Mouse (Mus musculus): ENCODE measurements at regions not wholly inside any gene's neighbourhood (a gene's known extent, or its start where the extent isn't known, plus 50 kb on each side); places are given as distances from the start of the nearest gene placed in this dataset.

GRCm38 (mm10) chr12:99643016-99643415 is 79.6 kb upstream of the Foxn3 start:
- DNase-seq (ENCODE audit: low spot score in 2 of 2): no peak

- DNase-seq (ENCODE audit: low spot score in 2 of 2): no peak
Observed at GRCm38 (mm10) chr12:99642131-99642895, 78.9 kb upstream of the Foxn3 start.

- DNase-seq (ENCODE audit: low spot score in 2 of 2): no peak
Observed at GRCm38 (mm10) chr12:99641278-99641677, 77.9 kb upstream of the Foxn3 start.

- DNase-seq (ENCODE audit: low spot score in 2 of 2): no peak
Observed at GRCm38 (mm10) chr12:99640214-99641151, 77.1 kb upstream of the Foxn3 start.

GRCm38 (mm10) chr12:99639847-99640213 is 76.4 kb upstream of the Foxn3 start:
- no peak for DNase-seq (ENCODE audit: low spot score in 2 of 2)

- no peak for DNase-seq (ENCODE audit: low spot score in 2 of 2)
Observed at GRCm38 (mm10) chr12:99639118-99639517, 75.7 kb upstream of the Foxn3 start.

GRCm38 (mm10) chr12:99637986-99638385 is 74.6 kb upstream of the Foxn3 start:
- DNase-seq (ENCODE audit: low spot score in 2 of 2): no peak

GRCm38 (mm10) chr12:99636234-99636633 is 72.9 kb upstream of the Foxn3 start:
- no peak for DNase-seq (ENCODE audit: low spot score in 2 of 2)

GRCm38 (mm10) chr12:99635361-99635760 is 72.0 kb upstream of the Foxn3 start:
- DNase-seq (ENCODE audit: low spot score in 2 of 2): no peak

GRCm38 (mm10) chr12:99634726-99635125 is 71.3 kb upstream of the Foxn3 start:
- DNase-seq (ENCODE audit: low spot score in 2 of 2): no peak

- no peak for DNase-seq (ENCODE audit: low spot score in 2 of 2)
Observed at GRCm38 (mm10) chr12:99633678-99634077, 70.3 kb upstream of the Foxn3 start.

GRCm38 (mm10) chr12:99632988-99633387 is 69.6 kb upstream of the Foxn3 start:
- no peak for DNase-seq (ENCODE audit: low spot score in 2 of 2)

GRCm38 (mm10) chr12:99629606-99630005 is 66.2 kb upstream of the Foxn3 start:
- no peak for DNase-seq (ENCODE audit: low spot score in 2 of 2)

- no peak for DNase-seq (ENCODE audit: low spot score in 2 of 2)
Observed at GRCm38 (mm10) chr12:99628421-99628820, 65.0 kb upstream of the Foxn3 start.

GRCm38 (mm10) chr12:99627898-99628231 is 64.5 kb upstream of the Foxn3 start:
- peak; percentile 86 to 87 for DNase-seq (ENCODE audit: low spot score in 2 of 2)

- DNase-seq (ENCODE audit: low spot score in 2 of 2): no peak
Observed at GRCm38 (mm10) chr12:99627201-99627897, 64.0 kb upstream of the Foxn3 start.

GRCm38 (mm10) chr12:99626147-99626546 is 62.8 kb upstream of the Foxn3 start:
- DNase-seq (ENCODE audit: low spot score in 2 of 2): no peak

- DNase-seq (ENCODE audit: low spot score in 2 of 2): no peak
Observed at GRCm38 (mm10) chr12:99625094-99625493, 61.7 kb upstream of the Foxn3 start.

GRCm38 (mm10) chr12:99622238-99622637 is 58.9 kb upstream of the Foxn3 start:
- DNase-seq (ENCODE audit: low spot score in 2 of 2): no peak

- no peak for DNase-seq (ENCODE audit: low spot score in 2 of 2)
Observed at GRCm38 (mm10) chr12:99617241-99617804, 53.9 kb upstream of the Foxn3 start.

GRCm38 (mm10) chr12:99614420-99614819 is 51.0 kb upstream of the Foxn3 start:
- no peak for DNase-seq (ENCODE audit: low spot score in 2 of 2)
